Mouse (Mus musculus) ES-Bruce4 (cell line): Measurements from ENCODE around the gene Zfp874a.

Source experiments
- CTCF ChIP-seq: IDR thresholded peaks from one replicate; pipeline ENCODE4 v1.8.1; 2011; ENCODE audit warnings: low read depth, low read length
- EP300 ChIP-seq: IDR thresholded peaks from 2 replicates; pipeline ENCODE4 v1.6.1; 2011; ENCODE audit warnings: low read depth, low read length; ENCODE audit not compliant: insufficient read depth
- POLR2A ChIP-seq: IDR thresholded peaks from one replicate; pipeline ENCODE4 v1.8.1; 2011; ENCODE audit warnings: low read length; ENCODE audit not compliant: insufficient read depth

DNA sequence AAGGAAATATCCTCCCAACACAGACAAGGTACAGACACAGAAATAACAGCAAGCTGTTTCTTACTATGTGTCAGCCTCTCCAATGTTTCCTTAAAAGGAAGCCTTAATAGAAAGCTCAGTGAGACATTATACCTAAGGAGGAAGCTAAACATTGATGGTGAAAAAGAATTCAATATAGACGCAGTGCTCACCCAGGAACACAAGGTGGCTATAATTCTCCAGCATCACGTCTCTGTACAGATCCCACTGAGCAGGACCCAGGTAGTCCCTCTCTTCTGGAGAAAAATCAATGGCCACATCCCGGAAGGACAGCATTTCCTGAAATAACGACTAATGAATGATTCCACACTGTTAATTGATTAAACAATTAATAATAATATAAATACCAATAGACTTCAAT lies 30.1 kb upstream of the Zfp874a start:
- TF ChIP-seq POLR2A = no peak
- no peak for TF ChIP-seq CTCF
- no peak for TF ChIP-seq EP300
